Mouse (Mus musculus) bone marrow macrophage, adult 2 months (primary cell): Measurements from ENCODE around the gene Ccnq.

ENCODE experiments used
- CTCF ChIP-seq: IDR thresholded peaks from 2 replicates; pipeline ENCODE4 v1.5.1; 2012; ENCODE audit warnings: low read depth, mild to moderate bottlenecking, low read length, moderate library complexity
- POLR2A ChIP-seq: IDR thresholded peaks from 2 replicates; pipeline ENCODE4 v1.6.1; 2012; ENCODE audit warnings: mild to moderate bottlenecking, low read depth, low read length, borderline replicate concordance

DNA sequence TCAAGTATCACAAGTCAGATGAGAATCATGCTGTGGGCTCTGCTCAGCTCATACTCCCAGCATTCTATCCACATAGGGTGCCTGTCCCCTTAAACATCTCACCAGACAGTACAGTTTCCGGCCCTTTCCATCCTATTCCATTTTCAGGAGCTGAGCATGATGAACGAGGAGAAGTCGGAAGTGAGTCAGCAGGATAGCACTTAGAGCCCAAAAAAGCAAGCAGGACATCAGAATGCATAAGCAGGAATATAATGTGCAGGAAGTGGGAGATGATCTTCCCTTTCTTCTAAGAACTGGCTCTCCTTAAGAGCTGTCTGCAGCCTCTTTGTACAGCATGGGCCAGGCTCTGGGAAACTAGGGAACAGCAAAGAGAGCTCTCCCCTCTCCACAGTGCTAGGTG, 49.2 kb downstream of the Ccnq start:
- no peak for TF ChIP-seq CTCF
- TF ChIP-seq POLR2A = no peak
